Mouse (Mus musculus): Measurements from ENCODE around the gene Vwa7. TPM values are rescaled to one million over a fixed set of nuclear protein-coding genes. Genes with fewer than 3 reads are reported as not detected.

Gene Vwa7
- polyA plus RNA-seq, 1 experiment from 2014 or later = 0.36 TPM

DNA sequence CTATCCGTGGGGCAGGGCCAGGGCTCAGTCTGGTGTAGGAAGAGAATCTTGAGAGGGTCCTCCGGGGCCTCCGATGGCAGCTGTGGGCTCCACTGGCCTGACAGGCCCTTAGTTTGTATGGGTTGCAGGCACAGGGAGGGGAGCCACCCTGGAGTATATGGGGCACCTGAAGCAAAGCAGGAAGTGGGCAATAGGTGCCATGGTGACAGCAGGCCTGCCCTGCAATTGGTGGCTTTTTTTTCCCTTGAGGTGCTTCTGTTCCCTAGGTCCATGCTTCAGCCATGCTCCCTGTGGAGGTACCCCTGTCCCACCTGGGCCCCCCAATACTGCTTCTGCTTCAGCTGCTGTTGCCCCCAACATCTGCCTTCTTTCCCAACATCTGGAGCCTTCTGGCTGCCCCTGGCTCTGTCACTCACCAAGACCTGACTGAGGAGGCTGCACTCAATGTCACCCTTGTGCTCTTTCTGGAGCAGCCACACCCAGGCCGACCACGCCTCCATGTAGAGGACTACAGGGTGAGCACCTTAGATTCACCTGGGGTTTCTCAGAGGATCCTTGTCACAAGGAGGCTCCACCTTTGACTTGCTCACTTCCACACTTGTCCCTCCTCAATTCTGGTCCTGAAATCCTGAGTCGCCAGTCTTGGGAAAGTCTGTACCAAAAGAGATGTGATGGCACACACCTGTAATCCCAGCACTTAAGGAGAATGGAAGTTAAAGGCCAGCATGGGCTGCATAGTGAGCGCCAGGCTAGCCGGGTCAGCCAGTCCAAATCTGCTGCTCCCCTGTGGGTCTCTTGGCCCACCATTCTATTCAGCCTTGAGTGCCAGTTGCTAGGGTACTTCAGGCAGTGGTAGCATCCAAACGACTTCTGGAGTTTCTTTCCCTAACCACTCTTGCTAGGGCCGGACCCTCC is 669 bp downstream of the Vwa7 start:
- 81% methylated on average over 10 of the region's 10 CpGs for WGBS
- no peak for DNase-seq (ENCODE audit: low spot score)
- Histone ChIP-seq H3K4me1 (replicated peaks; ENCODE audit: control insufficient read depth, insufficient read depth, low read length) (peaks cover 4% of the 10 kb centered on the region; the same call in 1 of the 2 replicates), H3K36me3 (ENCODE audit: control insufficient read depth, insufficient read depth, low read length) (peaks cover 22% of the 10 kb centered on the region; the same call in 1 of the 2 replicates), H3K27ac (ENCODE audit: low read depth, low read length) (no peak overlapping the region), H3K9ac (ENCODE audit: low read depth, low read length) (no peak overlapping the region), H3K4me2 (replicated peaks; ENCODE audit: low read depth, low read length) (no peak overlapping the region), H3K27me3 (ENCODE audit: control insufficient read depth, insufficient read depth, low read length) (no peaks in the 10 kb centered on the region), H3K9me3 (ENCODE audit: control insufficient read depth, low read length) (no peaks in the 10 kb centered on the region), H3K4me3 (ENCODE audit: low read depth, low read length) (no peak overlapping the region)
- ATAC-seq (ENCODE audit: low FRiP score) = no peak

DNA sequence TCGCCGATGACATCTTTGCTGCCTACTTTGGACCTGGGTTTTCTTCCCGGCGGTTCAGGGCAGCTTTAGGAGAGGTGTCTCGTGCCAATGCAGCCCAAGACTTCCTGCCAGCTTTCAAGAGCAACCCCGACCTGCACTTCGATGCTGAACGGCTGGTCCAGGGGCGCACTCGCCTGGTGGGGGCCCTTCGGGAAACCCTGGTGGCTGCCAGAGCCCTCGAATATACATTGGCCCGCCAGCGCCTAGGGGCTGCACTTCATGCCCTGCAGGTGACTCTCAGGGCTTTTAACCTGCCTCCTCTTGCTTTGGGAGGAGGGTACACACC is 1.3 kb downstream of the Vwa7 start:
- Histone ChIP-seq H3K4me2 (replicated peaks; ENCODE audit: low read depth, low read length) (no peak overlapping the region), H3K27me3 (ENCODE audit: control insufficient read depth, insufficient read depth, low read length) (no peaks in the 10 kb centered on the region), H3K4me3 (ENCODE audit: low read depth, low read length) (no peak overlapping the region), H3K9me3 (ENCODE audit: control insufficient read depth, low read length) (no peaks in the 10 kb centered on the region), H3K36me3 (ENCODE audit: control insufficient read depth, insufficient read depth, low read length) (peaks cover 16% of the 10 kb centered on the region; the same call in 1 of the 2 replicates), H3K9ac (ENCODE audit: low read depth, low read length) (no peak overlapping the region), H3K27ac (ENCODE audit: low read depth, low read length) (no peak overlapping the region), H3K4me1 (replicated peaks; ENCODE audit: control insufficient read depth, insufficient read depth, low read length) (peaks cover 4% of the 10 kb centered on the region; the same call in 1 of the 2 replicates)
- ATAC-seq (ENCODE audit: low FRiP score) (no peak), DNase-seq (ENCODE audit: low spot score) (no peak)
- 76% methylated on average over 14 of the region's 14 CpGs for WGBS

DNA sequence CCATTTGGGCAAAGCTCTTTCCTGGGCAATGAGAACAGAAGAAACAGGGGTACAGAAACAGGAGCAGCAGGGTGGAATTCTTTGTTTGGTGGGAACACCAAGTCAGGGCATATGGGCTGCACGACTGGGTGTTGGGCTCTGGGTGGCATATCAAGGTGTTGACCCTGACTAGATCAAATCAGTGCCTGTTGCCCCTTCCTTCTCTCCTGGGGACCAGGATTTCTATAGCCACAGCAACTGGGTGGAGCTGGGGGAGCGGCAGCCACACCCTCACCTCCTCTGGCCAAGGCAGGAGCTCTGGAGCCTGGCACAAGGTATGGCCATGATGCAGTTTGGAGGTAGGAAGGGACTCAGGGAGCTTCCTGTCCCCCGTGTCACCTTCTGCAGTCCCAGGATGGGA is 1.8 kb downstream of the Vwa7 start:
- H3K27ac ChIP-seq (ENCODE audit: low read depth, low read length) = no peak overlapping the region
- H3K27me3 ChIP-seq (ENCODE audit: control insufficient read depth, insufficient read depth, low read length) = no peaks in the 10 kb centered on the region
- ATAC-seq (ENCODE audit: low FRiP score) = no peak
- DNase-seq (ENCODE audit: low spot score) = no peak
- 87% methylated on average over 3 of the region's 3 CpGs for WGBS
- H3K4me2 ChIP-seq (replicated peaks; ENCODE audit: low read depth, low read length) = no peak overlapping the region
- H3K9ac ChIP-seq (ENCODE audit: low read depth, low read length) = no peak overlapping the region
- H3K4me3 ChIP-seq (ENCODE audit: low read depth, low read length) = no peak overlapping the region
- peaks cover 16% of the 10 kb centered on the region; the same call in 1 of the 2 replicates for H3K36me3 ChIP-seq (ENCODE audit: control insufficient read depth, insufficient read depth, low read length)
- H3K4me1 ChIP-seq (replicated peaks; ENCODE audit: control insufficient read depth, insufficient read depth, low read length) = peaks cover 4% of the 10 kb centered on the region; the same call in 1 of the 2 replicates
- no peaks in the 10 kb centered on the region for H3K9me3 ChIP-seq (ENCODE audit: control insufficient read depth, low read length)

DNA sequence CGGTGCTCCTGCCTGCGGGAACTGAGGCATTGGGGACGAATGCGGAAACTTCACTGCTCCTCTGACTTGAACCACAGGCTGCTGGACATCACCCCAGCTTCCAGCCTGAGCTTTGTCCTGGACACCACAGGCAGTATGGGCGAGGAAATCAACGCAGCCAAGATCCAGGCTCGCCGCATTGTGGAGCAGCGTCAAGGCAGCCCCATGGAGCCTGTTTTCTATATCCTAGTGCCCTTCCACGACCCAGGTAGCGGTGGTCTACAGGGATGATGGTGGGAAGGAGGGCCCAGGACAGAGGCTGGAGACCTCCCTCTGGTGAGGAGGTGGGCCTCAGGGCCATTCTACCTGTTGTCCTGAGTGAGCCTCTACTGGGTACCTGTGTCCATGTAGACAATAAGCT is 3.5 kb downstream of the Vwa7 start:
- DNase-seq (ENCODE audit: low spot score) (no peak), ATAC-seq (ENCODE audit: low FRiP score) (no peak)
- Histone ChIP-seq H3K9me3 (ENCODE audit: control insufficient read depth, low read length) (no peaks in the 10 kb centered on the region), H3K4me1 (replicated peaks; ENCODE audit: control insufficient read depth, insufficient read depth, low read length) (peaks cover 4% of the 10 kb centered on the region; the same call in 1 of the 2 replicates), H3K36me3 (ENCODE audit: control insufficient read depth, insufficient read depth, low read length) (peaks cover 8% of the 10 kb centered on the region; the same call in 1 of the 2 replicates), H3K4me3 (ENCODE audit: low read depth, low read length) (no peak overlapping the region), H3K27me3 (ENCODE audit: control insufficient read depth, insufficient read depth, low read length) (no peaks in the 10 kb centered on the region), H3K4me2 (replicated peaks; ENCODE audit: low read depth, low read length) (no peak overlapping the region), H3K9ac (ENCODE audit: low read depth, low read length) (no peak overlapping the region), H3K27ac (ENCODE audit: low read depth, low read length) (no peak overlapping the region)
- WGBS = 77% methylated on average over 11 of the region's 11 CpGs

DNA sequence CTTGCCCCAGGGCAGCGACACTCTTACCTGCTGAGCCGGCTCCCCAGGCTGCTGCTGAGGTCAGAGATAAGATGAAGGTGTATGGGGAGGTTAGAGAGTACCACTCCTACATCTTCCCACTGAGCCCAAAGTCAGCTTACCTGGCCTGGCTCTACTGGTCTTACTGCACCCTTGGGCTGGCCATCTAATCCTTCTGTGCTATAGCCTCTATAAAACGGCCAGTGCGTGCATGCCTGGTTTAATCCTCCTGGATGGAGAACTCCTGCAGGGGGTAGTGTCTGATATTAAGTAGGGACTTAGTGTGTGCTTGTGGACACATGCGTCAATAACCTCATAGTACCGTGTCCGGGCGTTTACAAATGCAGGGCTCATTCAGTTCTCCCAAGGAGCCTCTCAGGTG is 4.2 kb downstream of the Vwa7 start:
- H3K27me3 ChIP-seq (ENCODE audit: control insufficient read depth, insufficient read depth, low read length) = no peaks in the 10 kb centered on the region
- 0 out of 2 replicates have a peak, but pooled peaks cover 5% of the 10 kb centered on the region for H3K36me3 ChIP-seq (ENCODE audit: control insufficient read depth, insufficient read depth, low read length)
- 89% methylated on average over 8 of the region's 8 CpGs for WGBS
- no peaks in the 10 kb centered on the region for H3K9me3 ChIP-seq (ENCODE audit: control insufficient read depth, low read length)
- H3K4me3 ChIP-seq (ENCODE audit: low read depth, low read length) = no peak overlapping the region
- peaks cover 4% of the 10 kb centered on the region; the same call in 1 of the 2 replicates for H3K4me1 ChIP-seq (replicated peaks; ENCODE audit: control insufficient read depth, insufficient read depth, low read length)
- no peak overlapping the region for H3K9ac ChIP-seq (ENCODE audit: low read depth, low read length)
- no peak for ATAC-seq (ENCODE audit: low FRiP score)
- no peak for DNase-seq (ENCODE audit: low spot score)
- H3K4me2 ChIP-seq (replicated peaks; ENCODE audit: low read depth, low read length) = no peak overlapping the region
- H3K27ac ChIP-seq (ENCODE audit: low read depth, low read length) = no peak overlapping the region

DNA sequence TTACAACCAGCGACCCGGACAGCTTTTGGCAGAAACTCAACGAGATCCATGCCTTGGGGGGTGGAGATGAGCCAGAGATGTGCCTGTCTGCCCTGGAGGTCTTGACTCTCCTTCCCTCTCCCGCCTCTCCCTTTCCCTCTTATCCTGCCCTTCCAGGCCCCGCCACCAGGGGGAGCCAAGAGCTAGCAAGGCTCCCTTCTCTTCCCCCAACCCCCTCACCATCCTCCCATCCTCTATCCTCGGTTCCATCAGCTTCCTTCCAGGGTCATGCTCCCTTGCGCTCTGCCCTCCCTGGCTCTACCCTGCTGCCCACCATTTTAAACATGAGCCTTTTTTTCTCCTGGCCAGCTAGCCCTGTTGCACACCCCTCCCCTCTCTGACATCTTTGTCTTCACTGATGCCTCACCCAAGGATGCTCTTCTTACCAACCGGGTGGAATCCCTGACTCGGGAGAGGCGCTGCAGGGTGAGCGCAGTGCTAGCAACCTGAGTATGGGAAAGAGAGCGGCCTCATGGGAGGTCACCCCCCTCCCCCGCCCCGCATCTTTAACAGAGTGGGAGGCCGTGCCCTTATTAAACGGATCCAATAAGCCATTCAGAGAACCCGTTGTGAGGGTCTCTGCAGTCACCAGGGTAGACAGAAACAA is 4.9 kb downstream of the Vwa7 start:
- H3K27me3 ChIP-seq (ENCODE audit: control insufficient read depth, insufficient read depth, low read length) = no peaks in the 10 kb centered on the region
- H3K36me3 ChIP-seq (ENCODE audit: control insufficient read depth, insufficient read depth, low read length) = 0 out of 2 replicates have a peak, but pooled peaks cover under 1% of the 10 kb centered on the region
- 5% methylated on average over 17 of the region's 17 CpGs for WGBS
- peak; percentile 83 for ATAC-seq (ENCODE audit: low FRiP score)
- peak overlapping the region; percentile 40; the same call in 1 of the 2 replicates for H3K9ac ChIP-seq (ENCODE audit: low read depth, low read length)
- peak; percentile 96 for DNase-seq (ENCODE audit: low spot score)
- 0 out of 2 replicates have a peak overlapping the region, but pooled peaks have one; percentile 24 for H3K4me2 ChIP-seq (replicated peaks; ENCODE audit: low read depth, low read length)
- no peaks in the 10 kb centered on the region for H3K9me3 ChIP-seq (ENCODE audit: control insufficient read depth, low read length)
- H3K4me1 ChIP-seq (replicated peaks; ENCODE audit: control insufficient read depth, insufficient read depth, low read length) = peaks cover 4% of the 10 kb centered on the region
- no peak overlapping the region for H3K27ac ChIP-seq (ENCODE audit: low read depth, low read length)
- H3K4me3 ChIP-seq (ENCODE audit: low read depth, low read length) = no peak overlapping the region

DNA sequence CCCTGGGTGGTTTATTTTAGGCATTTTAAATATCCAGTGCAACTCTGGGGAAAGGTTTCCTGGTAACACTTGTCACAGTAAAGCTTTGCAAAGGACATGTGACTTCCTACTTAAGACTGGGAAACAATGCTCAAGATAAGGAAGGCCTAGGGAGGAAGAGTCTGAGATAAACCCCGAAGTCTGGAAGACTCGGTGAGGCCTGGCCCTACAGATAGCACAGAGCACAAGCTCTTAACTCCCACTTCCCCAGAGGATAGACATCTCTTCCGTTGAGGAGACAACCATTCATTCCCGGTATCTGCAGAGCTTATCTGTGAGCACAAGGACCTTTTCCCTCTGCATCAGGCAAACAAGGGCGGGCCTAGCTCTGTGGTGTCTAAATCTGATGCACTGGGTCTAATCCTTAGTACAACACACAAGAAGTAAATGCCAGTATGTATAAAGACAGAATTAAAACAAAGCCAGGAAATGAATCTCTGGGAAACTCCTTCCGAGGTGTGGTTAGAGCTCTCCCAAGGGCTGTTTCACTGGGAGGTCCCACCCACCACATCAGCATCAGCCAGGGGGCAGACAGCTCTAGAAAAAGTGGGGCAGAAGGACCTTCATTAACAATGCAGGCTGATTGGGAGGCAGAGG is 5.6 kb downstream of the Vwa7 start:
- no peak overlapping the region for H3K27ac ChIP-seq (ENCODE audit: low read depth, low read length)
- ATAC-seq (ENCODE audit: low FRiP score) (no peak), DNase-seq (ENCODE audit: low spot score) (peak; percentile 21)
- H3K4me1 ChIP-seq (replicated peaks; ENCODE audit: control insufficient read depth, insufficient read depth, low read length) = peaks cover 4% of the 10 kb centered on the region
- H3K9me3 ChIP-seq (ENCODE audit: control insufficient read depth, low read length) = no peaks in the 10 kb centered on the region
- no peaks in the 10 kb centered on the region for H3K36me3 ChIP-seq (ENCODE audit: control insufficient read depth, insufficient read depth, low read length)
- 66% methylated on average over 6 of the region's 6 CpGs for WGBS
- no peak overlapping the region for H3K4me2 ChIP-seq (replicated peaks; ENCODE audit: low read depth, low read length)
- no peak overlapping the region for H3K4me3 ChIP-seq (ENCODE audit: low read depth, low read length)
- H3K9ac ChIP-seq (ENCODE audit: low read depth, low read length) = peak overlapping the region; percentile 40; the same call in 1 of the 2 replicates
- H3K27me3 ChIP-seq (ENCODE audit: control insufficient read depth, insufficient read depth, low read length) = no peaks in the 10 kb centered on the region

DNA sequence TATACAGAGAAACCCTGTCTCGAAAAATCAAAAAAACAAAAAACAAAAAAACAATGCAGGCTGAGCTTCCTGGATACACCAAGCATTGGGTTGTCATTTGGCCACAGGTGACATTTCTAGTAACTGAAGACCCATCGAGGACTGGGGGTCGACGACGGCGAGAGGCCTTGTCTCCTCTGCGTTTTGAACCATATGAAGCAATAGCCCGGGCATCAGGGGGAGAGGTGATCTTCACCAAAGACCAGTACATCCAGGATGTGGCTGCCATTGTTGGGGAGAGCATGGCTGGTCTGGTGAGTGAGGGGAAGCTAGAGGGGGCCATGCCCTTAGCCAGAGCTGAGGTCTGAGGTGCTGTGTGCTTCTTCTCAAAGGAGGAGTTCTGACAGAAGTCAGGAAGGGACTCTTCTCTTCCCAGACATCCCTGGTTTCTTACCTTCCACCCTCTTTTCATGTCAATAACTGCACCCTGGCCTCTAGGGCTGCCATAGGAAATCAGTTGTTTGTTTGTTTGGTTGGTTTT is 6.2 kb downstream of the Vwa7 start:
- 93% methylated on average over 8 of the region's 8 CpGs for WGBS
- H3K4me1 ChIP-seq (replicated peaks; ENCODE audit: control insufficient read depth, insufficient read depth, low read length) = peaks cover 6% of the 10 kb centered on the region
- H3K4me3 ChIP-seq (ENCODE audit: low read depth, low read length) = no peak overlapping the region
- H3K27me3 ChIP-seq (ENCODE audit: control insufficient read depth, insufficient read depth, low read length) = no peaks in the 10 kb centered on the region
- no peak overlapping the region for H3K9ac ChIP-seq (ENCODE audit: low read depth, low read length)
- DNase-seq (ENCODE audit: low spot score) = no peak
- no peaks in the 10 kb centered on the region for H3K36me3 ChIP-seq (ENCODE audit: control insufficient read depth, insufficient read depth, low read length)
- H3K27ac ChIP-seq (ENCODE audit: low read depth, low read length) = no peak overlapping the region
- H3K9me3 ChIP-seq (ENCODE audit: control insufficient read depth, low read length) = no peaks in the 10 kb centered on the region
- H3K4me2 ChIP-seq (replicated peaks; ENCODE audit: low read depth, low read length) = no peak overlapping the region
- ATAC-seq (ENCODE audit: low FRiP score) = no peak

Data from hindbrain, embryonic 11.5 days (tissue).